16 mouse cellular contexts compared by ENCODE assay signal in the genomic region with DNA sequence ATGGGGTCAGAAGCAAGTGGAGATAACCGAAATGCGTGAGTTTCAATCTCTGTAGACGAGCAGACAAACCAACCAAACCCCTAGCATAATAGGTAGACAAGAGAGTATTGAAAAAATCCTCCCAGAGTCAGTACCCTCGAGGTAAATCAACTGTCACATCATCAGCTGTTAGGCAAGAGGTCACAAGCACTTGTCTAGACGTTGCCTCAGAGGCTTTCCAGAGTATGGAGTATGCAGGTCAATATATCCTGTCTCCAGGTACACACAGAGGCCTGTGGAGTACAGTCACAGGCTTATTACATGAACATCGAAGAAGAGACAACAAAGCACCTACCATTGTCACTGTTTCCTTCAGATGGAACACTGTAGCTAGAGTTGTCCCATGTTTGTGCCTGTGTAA.
"Had no signal": no experiment of that assay in that cellular context is flagged by ENCODE, and none has a peak within 500 bp of the region (broad histone marks: within the 10 kb centered on the region; RNA-seq: fewer than 3 reads in every experiment).

No protein-coding gene starts in this region.

- H3K27me3 ChIP-seq: neural tube, embryonic 13.5 days; neural tube, embryonic 15.5 days; stomach, embryonic 15.5 days had no signal

- H3K4me1 ChIP-seq: stomach, embryonic 15.5 days had no signal

- H3K9me3 ChIP-seq: neural tube, embryonic 13.5 days; neural tube, embryonic 15.5 days; stomach, embryonic 15.5 days had no signal

- H3K4me2 ChIP-seq: neural tube, embryonic 13.5 days; neural tube, embryonic 15.5 days; stomach, embryonic 15.5 days had no signal

- DNase-seq: retina, postnatal 1 day; right cerebral cortex, adult 18-20 months; right cerebral cortex, postnatal 14 days; right cerebral cortex, postnatal 25 days; right cerebral cortex, postnatal 4 days; spleen, adult 18-20 months; thymus, adult 18-20 months; thymus, adult 2 months; thymus, postnatal 14 days; thymus, postnatal 25 days; thymus, postnatal 36 days; thymus, postnatal 4 days had no signal

- H3K9ac ChIP-seq: neural tube, embryonic 13.5 days; neural tube, embryonic 15.5 days; stomach, embryonic 15.5 days had no signal

- H3K27ac ChIP-seq: neural tube, embryonic 13.5 days; neural tube, embryonic 15.5 days; stomach, embryonic 15.5 days; stomach, postnatal 0 days had no signal

- H3K4me3 ChIP-seq: neural tube, embryonic 13.5 days; neural tube, embryonic 15.5 days; stomach, embryonic 15.5 days had no signal
